Mouse (Mus musculus) brain, embryonic 14.5 days (tissue): ENCODE data around the gene Rreb1.

Experiments
- CTCF ChIP-seq: fragments of 200-500 bp; IDR thresholded peaks from 2 replicates; pipeline ENCODE4 v1.5.1; 2012; ENCODE audit warnings: inconsistent platforms, mild to moderate bottlenecking, moderate library complexity, borderline replicate concordance; ENCODE audit not compliant: insufficient read depth, insufficient read length; ENCODE audit errors: extremely low read depth
- POLR2A ChIP-seq: fragments of 200-500 bp; IDR thresholded peaks from 2 replicates; pipeline ENCODE4 v1.6.1; 2012; ENCODE audit warnings: mild to moderate bottlenecking, inconsistent platforms, borderline replicate concordance; ENCODE audit not compliant: poor library complexity, insufficient read depth, insufficient read length, severe bottlenecking; ENCODE audit errors: extremely low read depth

DNA sequence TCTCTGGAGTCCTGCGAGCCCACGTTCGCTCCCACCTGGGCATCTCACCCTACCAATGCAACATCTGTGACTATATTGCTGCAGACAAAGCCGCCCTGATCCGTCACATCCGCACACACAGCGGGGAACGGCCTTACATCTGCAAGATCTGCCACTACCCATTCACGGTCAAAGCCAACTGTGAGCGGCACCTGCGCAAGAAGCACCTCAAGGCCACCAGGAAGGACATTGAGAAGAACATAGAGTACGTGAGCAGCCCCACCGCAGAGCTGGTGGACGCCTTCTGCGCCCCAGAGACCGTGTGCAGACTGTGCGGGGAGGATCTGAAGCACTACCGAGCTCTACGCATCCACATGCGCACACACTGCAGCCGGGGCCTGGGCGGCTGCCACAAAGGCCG lies 152.4 kb downstream of the Rreb1 start:
- TF ChIP-seq CTCF (no peak), POLR2A (no peak)
